Mouse (Mus musculus): ENCODE measurements at regions not wholly inside any gene's neighbourhood (a gene's known extent, or its start where the extent isn't known, plus 50 kb on each side); places are given as distances from the start of the nearest gene placed in this dataset.
"Not testable (repeated sequence)": the region's sequence is repeated elsewhere in the genome, so short reads cannot be mapped to it uniquely, and the experiment has no call there.

DNA sequence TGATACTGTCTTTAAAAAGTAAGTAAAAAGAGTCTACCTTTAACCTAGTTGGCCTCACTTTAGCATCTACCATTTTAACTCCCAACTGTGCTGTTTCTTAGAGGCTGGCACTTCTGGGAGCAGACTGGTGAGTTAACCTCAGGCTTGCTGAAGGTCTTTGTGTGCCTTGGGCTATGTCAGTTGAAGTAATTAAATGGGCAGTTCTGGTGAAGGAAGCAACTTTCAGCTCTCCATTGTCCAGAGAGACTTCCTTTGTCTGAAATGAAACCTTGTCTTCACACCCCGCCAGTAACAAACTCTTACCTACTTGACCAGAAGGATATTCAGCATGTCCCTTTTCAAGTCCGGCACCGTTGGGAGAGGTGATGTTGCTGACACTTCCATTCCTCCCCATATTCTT is 55.5 kb downstream of the Zfp281 start:
- DNase-seq = no peak

DNA sequence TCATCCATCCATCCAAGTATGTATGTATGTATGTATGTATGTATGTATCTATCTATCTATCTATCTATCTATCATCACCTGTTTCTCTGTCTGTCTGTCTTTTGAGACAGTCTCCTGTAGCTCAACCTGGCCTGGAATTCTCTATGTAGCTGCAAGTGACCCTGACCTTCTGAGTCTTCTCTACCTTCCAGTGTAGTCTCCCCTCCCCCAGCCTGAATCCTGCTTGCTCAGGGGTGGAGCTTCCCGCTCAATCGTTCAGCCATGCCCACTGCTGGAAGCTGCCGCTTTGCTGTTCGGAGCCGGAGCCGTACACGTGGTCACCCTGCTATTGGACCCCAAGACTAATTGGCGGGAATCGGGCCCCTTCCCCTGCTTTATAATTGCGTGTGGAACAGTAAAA is 57.6 kb downstream of the Zfp281 start:
- not testable (repeated sequence) for DNase-seq

DNA sequence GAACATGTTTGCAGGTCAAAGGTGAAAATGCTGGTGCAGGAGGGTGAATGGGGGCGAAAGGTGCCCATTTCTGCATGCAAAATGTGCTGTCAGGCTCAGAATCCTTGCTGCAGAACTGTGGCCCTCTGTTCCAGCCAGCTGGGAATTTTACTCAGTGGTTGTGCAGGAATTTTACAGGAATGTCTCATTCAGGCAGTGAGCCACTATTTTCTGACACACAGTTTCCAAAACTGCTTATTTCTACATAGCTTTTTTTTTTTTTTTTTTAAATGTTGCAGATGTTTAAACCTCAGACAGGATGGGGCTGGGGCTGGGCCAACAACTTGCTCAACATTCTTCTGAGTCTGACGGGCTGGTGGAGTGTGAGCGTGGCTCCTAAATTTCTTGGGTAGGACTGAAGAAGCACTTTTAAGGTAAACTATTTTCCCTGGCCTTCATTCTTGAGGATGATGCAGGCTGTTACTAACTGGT is 58.4 kb downstream of the Zfp281 start:
- no peak for DNase-seq

DNA sequence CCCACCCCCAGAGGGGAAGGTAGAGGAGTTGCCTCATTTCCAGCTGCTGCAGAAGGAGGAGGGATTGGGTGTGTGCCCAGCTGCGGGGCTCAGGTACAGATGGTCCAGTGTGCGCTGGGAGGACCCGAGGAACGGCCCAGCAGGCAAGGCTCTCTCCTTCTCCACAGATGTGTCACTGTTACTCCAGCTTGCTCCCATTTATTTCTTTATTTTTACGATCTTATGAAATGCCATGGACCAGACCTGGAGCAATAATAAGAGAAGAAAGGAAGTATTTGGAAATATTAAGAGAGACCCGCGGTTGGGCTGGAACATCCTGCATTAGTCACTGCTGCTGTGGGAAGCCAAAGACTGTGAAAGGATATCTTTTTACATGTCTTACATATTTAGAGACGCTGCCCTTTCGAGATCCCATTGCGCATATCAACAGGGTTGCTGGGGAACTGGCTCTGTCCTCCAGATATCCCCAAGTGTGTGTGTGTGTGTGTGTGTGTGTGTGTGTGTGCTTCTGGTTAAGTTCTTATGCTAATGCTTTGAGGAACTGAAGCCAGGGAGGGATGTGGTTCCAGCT is 58.9 kb downstream of the Zfp281 start:
- DNase-seq = no peak

DNA sequence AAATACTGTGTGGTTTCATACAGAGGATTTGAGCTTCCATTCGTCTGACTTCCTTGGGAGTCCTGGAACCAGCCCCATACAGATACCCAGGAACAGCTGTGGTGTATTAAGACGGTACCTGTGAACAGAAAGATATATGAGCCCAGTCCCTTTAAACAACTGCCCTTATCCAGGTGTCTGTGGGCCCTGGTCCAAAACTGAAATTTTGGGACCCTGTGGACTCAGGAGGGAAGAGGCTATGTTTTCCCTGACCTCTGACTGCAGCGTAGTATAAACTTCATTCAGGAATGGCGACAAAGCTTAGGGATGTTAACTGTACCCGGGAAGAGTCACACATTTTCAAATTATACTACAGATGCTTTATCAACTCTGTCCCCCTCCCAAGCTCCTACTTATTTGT is 59.8 kb downstream of the Zfp281 start:
- no peak for DNase-seq

DNA sequence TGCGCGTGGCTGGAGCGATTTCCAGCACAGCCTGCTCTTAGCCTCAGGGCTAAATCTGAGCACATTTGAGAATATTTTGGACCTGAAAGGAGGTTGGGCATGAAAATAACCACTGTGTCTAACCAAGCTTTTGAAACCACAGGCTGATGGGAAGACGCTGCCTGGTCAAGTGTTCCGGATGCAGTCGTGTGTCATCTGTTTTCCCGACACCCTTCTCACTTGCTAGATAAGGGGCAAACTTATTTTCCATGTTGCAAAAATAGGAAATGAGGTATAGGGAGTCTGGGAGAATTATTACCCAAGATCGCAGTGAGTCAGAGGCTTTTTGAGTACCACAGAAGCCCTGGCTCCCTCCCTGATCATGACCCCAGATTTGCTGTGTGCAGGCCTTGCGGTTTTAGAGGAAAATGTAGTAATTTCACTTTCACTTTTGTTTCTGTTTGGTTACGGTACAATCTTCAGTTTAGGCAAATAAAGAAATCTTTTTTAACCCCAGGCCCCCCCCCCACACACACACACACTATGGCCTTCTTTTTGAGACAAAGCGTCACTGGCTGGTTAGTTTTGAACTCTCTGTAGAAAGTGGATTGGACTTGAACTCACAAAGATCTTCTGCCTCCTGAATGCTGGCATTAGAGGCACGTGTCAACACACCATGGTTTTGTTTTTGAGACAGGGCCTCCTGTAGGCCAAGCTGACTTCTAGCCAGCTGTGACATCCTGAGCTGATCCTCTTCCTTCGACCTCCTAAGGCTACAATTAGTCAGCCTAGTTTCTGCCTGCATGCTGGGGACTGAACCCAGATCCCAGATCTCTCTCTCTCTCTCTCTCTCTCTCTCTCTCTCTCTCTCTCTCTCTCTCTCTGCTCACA is 60.7 kb downstream of the Zfp281 start:
- DNase-seq = peak in 1 of 2 experiments; percentile 24

DNA sequence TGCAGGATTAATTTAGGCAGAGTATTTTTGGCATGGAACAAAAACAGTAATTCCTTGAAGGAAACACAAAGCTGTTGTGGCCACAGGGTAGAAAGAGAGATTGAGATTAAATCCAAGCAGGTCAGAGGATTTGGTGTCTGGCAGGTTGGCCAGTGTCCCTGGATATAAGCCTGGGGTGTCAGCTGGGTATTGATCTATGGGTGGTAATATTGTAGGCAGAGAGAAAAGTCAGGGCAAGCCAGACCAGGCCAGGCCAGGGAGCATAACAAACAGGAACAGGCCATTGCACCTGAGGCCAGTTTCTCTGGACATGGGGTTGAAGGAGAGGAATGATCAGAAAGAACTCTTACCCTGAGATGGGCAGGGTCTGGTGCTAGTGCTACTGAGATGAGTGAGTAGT is 61.8 kb downstream of the Zfp281 start:
- DNase-seq = no peak

DNA sequence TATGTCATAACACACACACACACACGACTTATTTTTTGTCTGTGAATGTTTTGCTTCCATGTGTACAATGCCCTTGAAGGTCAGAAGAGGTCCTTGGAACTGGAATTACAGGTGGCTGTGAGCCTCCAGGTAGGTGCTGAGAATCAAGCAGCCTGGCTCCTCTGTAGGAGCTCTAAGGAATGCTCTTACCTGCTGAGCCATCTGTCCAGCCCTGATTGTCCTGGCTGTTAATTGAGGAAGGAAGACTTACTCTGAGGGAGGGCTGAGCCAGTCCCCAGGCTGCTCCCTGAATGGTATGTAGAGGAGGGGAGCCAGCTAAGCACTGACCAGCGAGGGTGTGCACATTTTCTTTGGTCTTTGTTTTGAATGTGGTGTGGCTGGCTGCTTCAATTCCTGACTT is 65.4 kb downstream of the Zfp281 start:
- no peak for DNase-seq

DNA sequence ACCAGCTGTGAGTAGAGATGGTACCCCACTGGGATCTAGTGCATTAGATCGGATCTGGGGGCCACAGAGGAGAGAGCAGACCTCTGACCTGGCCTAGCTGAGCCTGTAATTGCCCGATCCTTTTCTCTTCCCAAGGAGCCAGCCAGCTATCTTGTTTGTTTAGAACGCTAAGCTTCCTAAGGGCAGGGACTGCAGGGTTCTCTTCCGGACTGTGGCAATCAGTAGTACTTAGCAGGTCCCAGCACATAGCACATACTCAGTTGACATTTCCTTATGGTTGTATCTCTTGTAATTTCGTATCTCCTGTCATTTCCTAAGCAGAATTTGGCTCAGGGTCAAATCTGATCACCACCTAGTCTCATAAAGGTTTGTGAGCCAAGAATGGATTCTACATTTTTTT is 68.7 kb downstream of the Zfp281 start:
- no peak for DNase-seq

DNA sequence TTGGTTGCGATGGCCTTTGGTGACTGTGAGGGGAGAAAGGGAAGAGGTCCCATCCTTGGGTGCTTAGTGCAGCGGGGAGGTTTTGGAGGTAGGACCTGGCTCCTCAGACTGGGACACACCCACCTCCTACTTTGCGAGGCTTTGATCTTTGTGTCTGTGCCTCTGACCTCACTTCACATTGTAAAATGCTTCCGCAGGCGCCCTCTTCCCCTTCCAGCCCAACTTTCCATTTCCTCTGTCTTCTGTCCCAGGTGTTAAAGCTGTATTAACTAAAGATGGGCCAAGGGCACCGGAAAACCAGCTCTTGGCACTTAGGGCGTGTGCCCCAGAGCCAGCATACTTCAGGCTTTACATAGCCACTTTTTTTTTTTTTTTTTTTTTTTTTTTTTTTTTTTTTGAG is 70.3 kb downstream of the Zfp281 start:
- DNase-seq = no peak

DNA sequence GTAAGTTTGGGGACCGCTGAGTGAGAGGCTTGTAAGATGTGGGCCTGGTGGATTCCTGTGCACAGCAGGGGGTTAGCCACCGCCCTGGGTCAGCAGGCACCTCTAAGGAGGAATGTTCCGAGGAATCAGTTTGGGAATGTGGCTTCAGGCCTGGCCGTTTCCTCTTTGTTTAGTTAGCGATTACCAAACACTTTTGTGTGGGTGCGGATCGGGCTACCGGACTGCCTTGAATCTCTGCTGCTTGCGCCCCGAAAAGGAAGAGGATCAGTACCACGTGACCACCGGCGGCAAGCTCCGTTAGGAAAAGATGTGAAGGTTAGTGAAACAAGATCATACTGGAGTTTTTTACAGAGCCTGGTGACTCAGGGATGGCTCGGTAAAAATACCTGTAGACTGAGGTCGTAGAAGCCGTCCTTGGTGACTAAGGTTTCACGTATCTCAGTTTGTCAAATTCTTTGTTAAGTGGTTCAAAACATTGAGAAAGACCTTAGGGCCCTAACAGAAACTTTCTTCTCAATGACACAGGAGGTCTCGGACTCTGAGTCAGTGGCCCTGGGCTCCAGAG is 71.5 kb downstream of the Zfp281 start:
- no peak for DNase-seq

DNA sequence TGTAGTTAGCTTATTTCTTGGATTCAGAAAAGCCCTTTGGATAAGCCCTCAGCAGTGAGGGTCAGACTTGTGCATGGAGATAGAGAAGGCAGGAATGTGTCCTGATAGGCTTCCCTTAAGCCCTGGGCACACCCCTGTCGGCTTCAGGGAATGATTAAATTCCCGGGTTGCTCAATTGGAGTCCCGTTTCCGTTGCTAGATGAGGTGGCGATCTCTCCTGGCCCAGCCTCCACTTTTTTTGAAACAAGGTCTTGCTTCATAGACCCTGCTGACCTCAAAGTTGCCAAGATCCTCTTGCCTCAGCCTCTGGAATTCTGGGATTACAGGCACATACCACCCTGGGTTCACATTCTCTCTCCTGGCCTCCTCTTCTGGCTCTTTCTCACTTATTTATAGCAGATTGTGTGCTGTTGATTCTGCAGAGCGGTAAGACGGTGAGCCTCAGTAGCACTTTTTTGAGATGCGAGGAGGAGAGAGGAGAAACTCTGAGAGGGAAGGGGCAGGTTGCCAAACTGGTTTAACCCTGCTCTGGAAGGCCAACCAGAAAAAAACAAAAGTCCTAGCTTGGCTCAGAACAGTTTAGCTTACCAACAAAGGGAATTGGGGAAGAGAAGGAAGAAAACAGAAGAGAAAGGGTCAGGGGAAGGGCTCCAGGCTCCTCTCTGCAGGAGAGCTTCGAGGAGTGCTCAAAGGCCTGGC is 73.9 kb downstream of the Zfp281 start:
- no peak for DNase-seq

DNA sequence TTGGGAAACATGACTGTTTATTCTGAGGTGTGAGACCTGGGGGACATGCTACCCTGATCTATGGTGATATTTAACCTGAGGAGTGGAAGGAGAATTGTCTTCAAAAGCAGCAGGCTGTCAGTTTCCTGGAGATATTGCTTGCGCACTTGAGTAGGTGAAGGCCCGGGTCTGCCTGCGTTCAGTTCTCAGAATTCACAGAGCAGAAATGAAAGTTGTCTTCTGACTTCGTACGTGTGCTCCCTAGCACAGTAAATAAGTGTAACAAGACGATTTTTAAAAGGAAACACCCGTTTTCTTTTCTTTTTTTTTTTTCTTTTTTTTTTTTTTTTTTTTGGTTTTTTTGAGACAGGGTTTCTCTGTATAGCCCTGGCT is 74.4 kb downstream of the Zfp281 start:
- DNase-seq = no peak

DNA sequence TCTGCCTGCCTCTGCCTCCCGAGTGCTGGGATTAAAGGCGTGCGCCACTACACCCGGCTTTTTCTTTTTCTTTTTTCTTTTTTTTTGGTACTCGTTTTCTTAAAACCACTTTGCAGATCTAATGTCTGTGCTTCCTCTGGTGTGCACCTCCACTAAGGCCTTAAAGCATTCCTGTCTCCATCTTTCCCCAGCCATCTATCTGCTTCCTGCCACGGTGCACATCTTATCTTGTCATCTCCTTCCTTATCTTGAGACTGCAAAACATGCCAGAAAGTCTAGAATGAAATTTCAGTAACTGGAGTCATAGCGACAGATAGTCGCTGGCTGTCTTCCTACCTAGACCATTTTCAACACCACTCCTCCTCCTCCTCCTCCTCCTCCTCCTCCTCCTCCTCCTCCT is 74.9 kb downstream of the Zfp281 start:
- no peak for DNase-seq

DNA sequence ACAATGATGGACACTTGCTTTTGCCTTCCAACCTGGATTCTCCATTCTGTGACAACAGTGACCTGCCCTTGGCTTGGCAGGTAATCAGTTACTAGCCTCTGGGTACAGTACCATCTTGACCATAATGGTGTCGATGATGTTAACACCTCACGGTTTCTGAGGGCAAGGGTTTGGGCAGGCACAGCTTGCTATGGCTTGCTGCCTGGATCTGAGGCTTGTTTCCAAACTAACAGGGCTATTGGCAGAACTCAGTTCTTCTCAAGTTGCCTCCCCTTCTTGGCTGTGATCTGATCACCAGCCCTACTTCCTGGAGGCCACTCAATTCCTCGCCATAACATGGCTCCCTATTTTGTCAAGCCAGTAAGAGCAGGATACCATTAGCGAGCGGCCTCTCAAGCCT is 79.4 kb downstream of the Zfp281 start:
- DNase-seq = no peak

DNA sequence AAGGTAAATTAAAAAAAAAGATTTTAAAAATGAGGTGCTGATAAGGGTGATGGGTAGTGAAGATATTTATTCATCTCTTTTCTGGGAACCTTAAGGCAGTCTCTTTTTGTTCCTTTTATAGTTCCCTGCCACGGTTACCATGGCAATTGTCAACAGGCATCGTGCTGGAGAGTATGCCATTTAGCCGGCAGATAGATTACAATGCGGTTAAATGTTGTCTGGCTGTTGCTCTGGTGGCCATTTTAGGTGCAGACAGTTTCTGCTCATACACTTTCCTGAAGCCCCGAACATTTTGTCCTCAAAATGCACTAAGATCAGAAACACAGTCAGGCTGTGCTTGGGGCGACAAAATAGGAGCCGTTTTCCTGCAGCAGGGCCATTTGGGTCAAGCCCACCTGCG is 81.8 kb downstream of the Zfp281 start:
- DNase-seq = no peak

DNA sequence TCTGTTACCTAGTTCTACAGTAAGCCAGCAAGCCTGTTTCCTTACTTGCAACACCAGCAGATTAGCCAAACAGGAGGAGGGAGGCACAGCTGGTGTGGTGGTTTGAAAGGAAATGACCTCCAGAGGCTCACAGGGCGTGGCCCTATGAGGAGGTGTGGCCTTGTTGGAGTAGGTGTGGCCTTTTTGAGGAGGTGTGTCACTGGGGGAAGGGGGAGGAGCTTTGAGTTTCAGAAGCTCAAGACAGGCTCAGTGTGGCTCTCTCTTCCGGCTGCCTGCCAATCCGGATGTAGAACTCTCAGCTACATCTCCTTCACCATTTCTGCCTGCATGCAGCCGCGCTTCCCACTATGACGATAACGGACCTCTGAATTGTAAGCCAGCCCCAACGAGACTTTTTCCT is 82.7 kb downstream of the Zfp281 start:
- peak; percentile 24 to 37 for DNase-seq

DNA sequence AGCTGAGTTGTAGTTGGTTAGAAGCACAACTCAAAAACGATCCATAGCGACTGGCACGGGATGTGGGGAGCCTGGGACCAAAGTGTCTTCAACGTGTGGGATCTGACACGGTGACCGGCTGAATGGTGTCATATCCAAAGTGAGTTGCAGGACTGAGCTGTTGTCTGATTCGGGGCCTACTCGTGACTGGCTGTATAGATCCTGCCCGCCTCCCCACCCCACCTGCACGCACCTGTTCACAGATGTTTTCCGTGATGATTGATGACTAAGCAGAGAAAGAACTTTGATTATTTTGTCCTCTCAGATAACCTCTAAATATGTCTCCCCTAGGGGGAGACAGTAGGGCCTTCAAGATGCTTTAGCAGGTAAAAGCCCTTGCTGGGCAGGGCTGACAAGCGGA is 83.2 kb downstream of the Zfp281 start:
- DNase-seq = no peak

DNA sequence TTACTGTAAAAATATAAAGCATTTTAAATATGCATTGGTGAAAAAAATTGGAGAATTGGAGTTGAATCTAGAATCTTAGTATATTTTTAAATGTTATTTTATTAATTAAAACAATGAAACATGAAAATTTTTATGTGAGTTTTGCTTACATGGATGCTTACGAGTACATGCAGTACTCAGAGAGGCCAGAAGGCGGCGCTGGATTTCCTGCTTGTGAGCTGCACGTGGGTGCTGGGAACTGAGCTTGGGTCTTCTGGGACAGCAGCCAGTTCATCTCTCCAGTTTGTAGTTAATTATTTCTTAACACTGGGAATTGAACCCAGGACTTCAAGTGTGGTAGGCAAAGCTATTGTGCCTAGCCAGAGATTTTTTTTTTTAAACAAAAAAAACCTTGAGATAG is 85.5 kb downstream of the Zfp281 start:
- DNase-seq = no peak

DNA sequence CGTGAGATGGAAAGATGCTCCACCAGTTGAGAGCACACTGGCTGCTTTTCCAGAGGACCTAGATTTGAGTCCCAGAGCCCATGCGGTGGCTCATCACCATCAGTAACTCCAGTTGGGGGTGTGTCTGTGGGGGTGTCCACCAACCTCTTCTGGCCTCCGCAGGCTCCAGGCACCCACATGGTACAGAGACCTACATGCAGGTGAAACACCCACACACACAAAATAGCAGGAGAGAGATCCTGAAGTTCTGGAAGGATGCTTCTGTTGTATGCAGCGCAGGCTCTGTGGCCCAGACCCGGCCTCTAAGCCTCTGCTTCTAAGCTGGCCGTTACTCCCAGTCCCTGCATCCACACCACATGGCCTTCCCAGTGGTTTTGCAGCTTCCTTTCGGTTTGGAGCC is 86.5 kb downstream of the Zfp281 start:
- no peak for DNase-seq

DNA sequence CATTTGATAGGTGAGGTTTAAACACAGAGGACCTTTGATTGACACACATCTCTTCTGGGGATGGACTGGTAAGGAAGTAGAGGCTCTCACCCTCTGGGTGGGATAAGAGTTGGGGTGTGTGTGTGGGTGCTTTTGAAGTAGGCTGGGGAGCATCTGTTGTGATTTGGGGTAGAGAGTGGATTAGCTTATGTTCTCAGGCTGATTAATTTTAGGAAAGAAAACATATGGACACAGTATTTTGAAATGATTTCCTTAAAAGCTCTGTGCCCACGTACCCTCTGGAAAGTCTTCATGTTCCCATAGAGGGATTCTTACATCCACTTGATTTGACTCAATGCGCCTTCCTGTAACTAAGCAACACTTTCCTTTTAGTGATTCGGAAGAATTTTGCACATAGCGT is 89.4 kb downstream of the Zfp281 start:
- no peak for DNase-seq

DNA sequence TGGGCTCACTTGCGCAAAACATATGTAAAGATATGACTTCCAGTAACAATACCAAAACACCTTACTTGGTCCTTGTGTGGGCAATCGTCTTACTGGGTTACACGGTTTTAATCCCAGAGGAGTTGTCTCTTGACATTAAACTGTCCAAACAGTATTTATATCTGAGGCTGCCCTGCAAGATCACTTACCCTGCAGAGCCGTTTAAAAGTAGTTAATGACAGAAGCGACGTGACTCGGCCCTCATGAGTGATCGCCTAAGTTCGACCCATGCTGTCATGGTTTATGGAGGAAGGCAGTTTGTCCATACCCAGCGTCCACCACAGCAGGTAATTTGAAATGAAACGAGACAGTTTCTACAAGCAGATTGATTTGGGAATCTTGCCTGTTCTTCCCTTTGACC is 90.3 kb downstream of the Zfp281 start:
- no peak for DNase-seq

DNA sequence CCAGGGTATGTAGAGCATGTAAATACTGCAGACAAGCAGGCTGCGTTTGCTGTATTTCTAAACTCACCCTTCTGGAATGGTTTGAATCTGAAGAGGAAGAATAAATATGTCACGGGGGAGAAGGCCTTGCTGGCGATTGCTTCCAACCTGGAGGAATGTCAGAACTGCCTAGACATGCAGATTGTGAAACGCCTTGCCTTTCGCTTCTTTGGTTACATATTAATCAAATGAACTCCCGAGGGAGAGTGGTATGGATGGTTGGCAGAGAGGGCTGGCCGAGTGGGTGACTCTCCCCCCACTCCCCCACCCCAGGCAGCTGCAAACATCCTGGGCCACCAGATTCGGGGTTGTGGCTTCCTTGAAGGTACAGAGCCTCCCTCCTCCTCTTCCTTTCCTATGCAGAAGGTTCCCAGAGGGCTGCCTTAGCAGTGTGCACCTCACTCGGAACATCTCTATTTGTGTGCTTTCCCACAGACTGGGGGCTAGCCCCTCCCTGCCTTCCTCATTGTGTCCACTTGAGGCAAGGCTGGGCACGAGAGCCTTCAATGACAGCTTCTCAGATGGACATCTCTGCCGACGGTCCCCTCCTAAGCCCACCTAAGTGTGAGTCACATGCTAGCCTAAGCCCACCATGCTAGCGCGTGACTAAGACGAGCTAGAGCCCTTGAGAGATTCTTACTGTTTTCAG is 93.3 kb downstream of the Zfp281 start:
- no peak for DNase-seq
